Mouse (Mus musculus): ENCODE measurements around the gene Card19. TPM values are rescaled to one million over a fixed set of nuclear protein-coding genes. Genes with fewer than 3 reads are reported as not detected.

Card19 gene
- polyA plus RNA-seq, 1 experiment, result 30.4 TPM

DNA sequence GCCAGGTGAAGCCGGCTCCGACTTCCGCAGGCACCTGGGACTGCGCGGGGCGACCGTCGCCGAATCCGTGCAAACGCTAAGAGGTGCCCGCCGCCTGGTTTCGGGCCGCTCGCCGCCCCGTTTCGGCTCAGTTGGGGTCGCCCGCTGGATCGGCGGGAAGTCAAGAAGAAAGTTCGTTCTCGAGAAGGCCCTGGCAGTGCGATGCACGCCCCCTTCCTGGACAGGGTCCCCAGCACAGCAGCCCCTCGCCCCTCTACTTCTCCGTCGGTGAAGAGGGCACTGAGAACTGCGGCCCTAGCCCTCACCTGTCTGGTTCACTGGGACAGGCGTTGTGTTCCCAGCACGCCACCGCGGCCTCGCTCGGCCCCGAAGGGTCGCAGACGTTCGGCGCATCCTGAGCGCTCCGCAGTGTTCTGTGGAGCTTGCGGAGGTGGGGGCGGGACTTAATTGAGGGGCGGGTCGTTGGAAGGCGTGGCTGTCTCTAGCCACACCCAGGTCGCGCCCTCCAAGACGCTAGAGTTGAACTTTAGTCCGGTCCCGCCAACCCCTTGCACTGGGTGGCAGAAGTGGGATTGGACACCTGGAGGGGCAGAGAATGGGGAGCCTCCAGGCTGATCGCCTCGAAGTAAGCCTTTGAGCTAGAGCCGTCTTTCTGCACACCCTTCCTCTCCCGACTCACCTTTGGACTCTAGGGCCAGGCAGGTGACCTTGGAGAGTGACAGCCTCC is 32.1 kb upstream of the Card19 start:
- Histone ChIP-seq H3K27ac (ENCODE audit: insufficient read depth, low read length) (no peak overlapping the region), H3K4me3 (ENCODE audit: insufficient read depth, low read length) (peak overlapping the region; percentile 11), H3K4me1 (ENCODE audit: control insufficient read depth, insufficient read depth, low read length) (no peaks in the 10 kb centered on the region)
- TF ChIP-seq POLR2A (IDR thresholded peaks at IDR 0.05; ENCODE audit: low read depth, low read length), result no peak
- no peak for TF ChIP-seq CTCF (IDR thresholded peaks at IDR 0.05; ENCODE audit: borderline replicate concordance, insufficient read depth, low read length)

GRCm38 (mm10) chr13:49247232-49247739 is 31.4 kb upstream of the Card19 start:
- peak overlapping the region; percentile 11; the same call in 1 of the 2 replicates for H3K4me3 ChIP-seq (ENCODE audit: insufficient read depth, low read length)
- H3K4me1 ChIP-seq (ENCODE audit: control insufficient read depth, insufficient read depth, low read length), result no peaks in the 10 kb centered on the region
- TF ChIP-seq POLR2A (IDR thresholded peaks at IDR 0.05; ENCODE audit: low read depth, low read length), result no peak
- no peak overlapping the region for H3K27ac ChIP-seq (ENCODE audit: insufficient read depth, low read length)

- H3K4me1 ChIP-seq (ENCODE audit: control insufficient read depth, insufficient read depth, low read length), result no peaks in the 10 kb centered on the region
These were observed 30.8 kb upstream of the Card19 start for GRCm38 (mm10) chr13:49246626-49247025.

GRCm38 (mm10) chr13:49246011-49246410 is 30.2 kb upstream of the Card19 start:
- H3K27ac ChIP-seq (ENCODE audit: insufficient read depth, low read length), result no peak overlapping the region
- TF ChIP-seq CTCF (IDR thresholded peaks at IDR 0.05; ENCODE audit: borderline replicate concordance, insufficient read depth, low read length) (no peak), POLR2A (IDR thresholded peaks at IDR 0.05; ENCODE audit: low read depth, low read length) (no peak)
- no peak overlapping the region for H3K4me3 ChIP-seq (ENCODE audit: insufficient read depth, low read length)
- H3K4me1 ChIP-seq (ENCODE audit: control insufficient read depth, insufficient read depth, low read length), result no peaks in the 10 kb centered on the region

More at GRCm38 (mm10) chr13:49246626-49247025, 30.8 kb upstream of the Card19 start:
- no peak for TF ChIP-seq CTCF (IDR thresholded peaks at IDR 0.05; ENCODE audit: borderline replicate concordance, insufficient read depth, low read length)
- no peak for TF ChIP-seq POLR2A (IDR thresholded peaks at IDR 0.05; ENCODE audit: low read depth, low read length)
- Histone ChIP-seq H3K4me3 (ENCODE audit: insufficient read depth, low read length) (no peak overlapping the region), H3K27ac (ENCODE audit: insufficient read depth, low read length) (no peak overlapping the region)

DNA sequence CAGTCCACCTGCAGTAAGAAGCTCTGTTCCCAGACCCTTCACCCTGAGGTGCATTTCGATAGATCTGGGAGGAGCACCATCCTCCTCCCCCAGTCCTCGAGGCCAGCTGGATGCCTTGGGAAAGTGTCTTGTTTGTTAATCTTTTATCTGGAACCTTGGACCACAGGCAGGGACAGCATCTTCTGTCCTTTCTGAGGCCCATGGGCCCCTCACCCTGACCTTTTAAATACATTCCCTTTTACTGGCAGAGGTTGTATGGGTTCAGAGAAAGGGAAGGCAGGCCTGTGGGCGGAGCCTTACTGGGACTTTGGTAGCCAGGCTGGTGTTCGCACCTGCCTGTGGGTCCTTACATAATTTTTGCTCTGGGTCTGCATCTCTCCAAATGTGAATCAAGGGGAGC is 29.4 kb upstream of the Card19 start:
- no peak overlapping the region for H3K4me3 ChIP-seq (ENCODE audit: insufficient read depth, low read length)
- H3K4me1 ChIP-seq (ENCODE audit: control insufficient read depth, insufficient read depth, low read length), result no peaks in the 10 kb centered on the region
- no peak overlapping the region for H3K27ac ChIP-seq (ENCODE audit: insufficient read depth, low read length)
- TF ChIP-seq CTCF (IDR thresholded peaks at IDR 0.05; ENCODE audit: borderline replicate concordance, insufficient read depth, low read length) (no peak), POLR2A (IDR thresholded peaks at IDR 0.05; ENCODE audit: low read depth, low read length) (no peak)

DNA sequence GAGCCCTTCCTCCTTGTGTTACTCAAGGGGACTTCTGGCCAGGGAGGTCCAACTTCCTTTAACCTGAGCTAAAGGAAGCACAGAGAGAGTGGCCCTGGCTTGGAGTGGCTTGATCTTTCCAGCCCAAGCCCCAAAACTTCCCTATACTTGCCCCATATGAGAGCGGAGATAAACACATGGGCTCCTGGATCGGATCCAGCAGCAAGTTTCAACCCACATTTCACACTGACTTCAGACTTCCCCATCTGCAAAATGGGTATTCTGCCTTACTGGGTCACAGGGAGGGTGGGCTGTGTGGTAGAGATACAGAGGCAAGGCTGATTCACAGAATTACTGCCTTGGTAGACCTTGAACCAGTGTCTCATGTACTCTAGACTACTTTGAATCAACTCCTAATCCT is 27.7 kb upstream of the Card19 start:
- TF ChIP-seq CTCF (IDR thresholded peaks at IDR 0.05; ENCODE audit: borderline replicate concordance, insufficient read depth, low read length), result no peak
- no peak for TF ChIP-seq POLR2A (IDR thresholded peaks at IDR 0.05; ENCODE audit: low read depth, low read length)

GRCm38 (mm10) chr13:49242321-49243065 is 26.7 kb upstream of the Card19 start:
- H3K4me1 ChIP-seq (ENCODE audit: control insufficient read depth, insufficient read depth, low read length), result no peaks in the 10 kb centered on the region
- no peak overlapping the region for H3K27ac ChIP-seq (ENCODE audit: insufficient read depth, low read length)
- TF ChIP-seq POLR2A (IDR thresholded peaks at IDR 0.05; ENCODE audit: low read depth, low read length) (no peak), CTCF (IDR thresholded peaks at IDR 0.05; ENCODE audit: borderline replicate concordance, insufficient read depth, low read length) (no peak)
- no peak overlapping the region for H3K4me3 ChIP-seq (ENCODE audit: insufficient read depth, low read length)

More for the DNA sequence above, 27.7 kb upstream of the Card19 start:
- H3K27ac ChIP-seq (ENCODE audit: insufficient read depth, low read length), result no peak overlapping the region
- H3K4me3 ChIP-seq (ENCODE audit: insufficient read depth, low read length), result no peak overlapping the region
- no peaks in the 10 kb centered on the region for H3K4me1 ChIP-seq (ENCODE audit: control insufficient read depth, insufficient read depth, low read length)

GRCm38 (mm10) chr13:49238737-49239136 is 22.9 kb upstream of the Card19 start:
- Histone ChIP-seq H3K4me3 (ENCODE audit: insufficient read depth, low read length) (no peak overlapping the region), H3K27ac (ENCODE audit: insufficient read depth, low read length) (no peak overlapping the region), H3K4me1 (ENCODE audit: control insufficient read depth, insufficient read depth, low read length) (no peaks in the 10 kb centered on the region)
- TF ChIP-seq POLR2A (IDR thresholded peaks at IDR 0.05; ENCODE audit: low read depth, low read length) (no peak), CTCF (IDR thresholded peaks at IDR 0.05; ENCODE audit: borderline replicate concordance, insufficient read depth, low read length) (no peak)

DNA sequence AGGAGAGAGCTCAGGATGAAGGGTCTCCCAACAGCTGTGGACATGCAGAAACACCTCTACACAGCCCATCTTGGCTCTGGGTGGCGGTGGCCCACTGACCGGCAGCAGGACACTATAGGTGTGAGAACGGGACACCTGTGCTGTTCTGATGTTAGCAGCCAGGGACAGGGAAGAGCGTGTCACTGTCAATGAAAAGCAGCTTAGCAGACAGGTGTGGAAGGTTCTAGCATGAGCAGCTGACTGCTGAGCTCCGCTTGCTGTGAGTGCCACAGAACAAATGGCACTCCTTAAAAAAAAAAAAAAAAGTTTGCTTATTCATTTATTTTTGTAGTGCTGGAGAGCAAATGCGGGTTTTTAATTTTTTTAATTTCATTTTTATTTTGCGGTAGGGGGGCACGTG is 21.8 kb upstream of the Card19 start:
- H3K4me3 ChIP-seq (ENCODE audit: insufficient read depth, low read length), result no peak overlapping the region
- TF ChIP-seq CTCF (IDR thresholded peaks at IDR 0.05; ENCODE audit: borderline replicate concordance, insufficient read depth, low read length) (no peak), POLR2A (IDR thresholded peaks at IDR 0.05; ENCODE audit: low read depth, low read length) (no peak)

DNA sequence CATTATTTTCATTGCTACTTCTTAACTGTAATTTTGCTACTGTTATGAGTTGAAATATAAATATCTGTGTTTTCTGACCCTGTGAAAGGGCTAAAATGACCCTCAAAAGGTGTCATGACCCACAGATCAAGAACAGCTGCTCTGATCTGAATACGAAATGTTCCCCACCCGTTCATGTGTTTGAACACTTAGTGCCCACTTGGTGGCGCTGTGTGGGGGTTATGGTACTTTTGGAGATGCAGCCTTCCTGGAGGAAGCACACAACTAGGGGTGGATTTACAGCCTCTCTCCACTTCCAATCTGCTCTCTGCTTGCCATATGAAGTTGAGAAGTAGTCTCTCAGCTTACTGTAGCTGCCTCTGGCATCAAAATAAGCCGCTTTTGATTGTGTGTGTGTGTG is 18.9 kb upstream of the Card19 start:
- no peak overlapping the region for H3K27ac ChIP-seq (ENCODE audit: insufficient read depth, low read length)
- H3K4me3 ChIP-seq (ENCODE audit: insufficient read depth, low read length), result no peak overlapping the region
- TF ChIP-seq CTCF (IDR thresholded peaks at IDR 0.05; ENCODE audit: borderline replicate concordance, insufficient read depth, low read length) (no peak), POLR2A (IDR thresholded peaks at IDR 0.05; ENCODE audit: low read depth, low read length) (no peak)
- H3K4me1 ChIP-seq (ENCODE audit: control insufficient read depth, insufficient read depth, low read length), result no peaks in the 10 kb centered on the region

More for the DNA sequence above, 21.8 kb upstream of the Card19 start:
- Histone ChIP-seq H3K4me1 (ENCODE audit: control insufficient read depth, insufficient read depth, low read length) (no peaks in the 10 kb centered on the region), H3K27ac (ENCODE audit: insufficient read depth, low read length) (no peak overlapping the region)

Data from embryonic fibroblast, embryonic 13.5 days (primary cell).